Mouse (Mus musculus): Measurements from ENCODE around the gene Gm17660.
A peak's percentile ranks its signal among the peaks of the same experiment; 100 is the strongest.

DNA sequence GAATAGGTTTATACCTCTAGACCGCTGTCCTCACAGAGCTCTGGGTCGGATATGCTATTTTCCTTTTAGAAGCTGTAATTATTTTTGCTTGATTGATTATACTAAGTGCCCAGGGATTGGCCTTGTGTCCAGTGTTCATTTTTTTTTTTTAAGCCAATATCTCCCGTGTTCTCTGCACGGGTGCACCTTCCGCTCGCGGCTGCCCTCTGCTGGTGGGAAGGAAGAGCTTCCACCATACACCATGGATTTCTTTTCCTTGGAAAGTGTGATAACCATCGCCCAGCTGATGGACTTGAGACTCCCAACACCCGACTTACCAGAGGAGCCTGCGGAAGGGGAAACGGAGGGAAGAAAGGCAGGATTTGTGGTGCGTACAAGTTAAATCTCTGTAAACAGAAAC is 3.0 kb downstream of the Gm17660 start:
- no peak for TF ChIP-seq POLR2A (IDR thresholded peaks at IDR 0.05; ENCODE audit: low read depth, low read length)
- TF ChIP-seq CTCF (IDR thresholded peaks at IDR 0.05; ENCODE audit: extremely low read depth, insufficient read length, insufficient replicate concordance, low read depth, low read length) = peak; percentile 98

Data from small intestine, adult 2 months (tissue).